Mouse (Mus musculus): ENCODE results near the gene Usp32. TPM values are rescaled to one million over a fixed set of nuclear protein-coding genes. Genes with fewer than 3 reads are reported as not detected.
A peak's percentile ranks its signal among the peaks of the same experiment; 100 is the strongest.

Gene Usp32
- polyA plus RNA-seq, 1 experiment from 2014 or later: 5.0 TPM

DNA sequence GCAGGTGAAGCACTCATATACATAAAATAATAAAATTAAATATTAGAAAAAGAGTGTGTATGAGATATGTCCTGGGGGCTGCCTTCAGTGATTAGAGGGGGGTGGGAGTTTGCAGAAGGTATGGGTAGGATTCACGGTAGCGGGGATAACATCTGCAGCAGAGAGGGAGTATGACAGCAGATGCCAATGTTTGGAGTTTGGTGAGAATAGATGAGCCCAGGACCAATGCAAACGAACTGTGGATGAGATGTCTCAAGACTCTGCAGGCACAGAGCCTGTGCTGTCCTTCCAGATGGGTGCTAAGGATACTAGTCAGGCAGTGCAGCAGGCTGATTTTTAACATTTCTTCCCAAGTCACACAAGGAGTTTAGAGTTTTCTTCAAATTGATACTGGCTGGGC is 163.3 kb downstream of the Usp32 start:
- no peak overlapping the region for H3K4me2 ChIP-seq (ENCODE audit: low read depth, low read length)
- no peak overlapping the region for H3K4me3 ChIP-seq (replicated peaks; ENCODE audit: low read length)
- 75% methylated on average over 3 of the region's 3 CpGs for WGBS
- H3K9ac ChIP-seq (ENCODE audit: low read length): no peak overlapping the region
- H3K9me3 ChIP-seq (replicated peaks; ENCODE audit: control insufficient read depth, low read length): no peaks in the 10 kb centered on the region
- ATAC-seq (ENCODE audit: insufficient read depth, low FRiP score): no peak
- no peak overlapping the region for H3K27ac ChIP-seq (ENCODE audit: low read length)
- no peaks in the 10 kb centered on the region for H3K4me1 ChIP-seq (ENCODE audit: control insufficient read depth, insufficient read depth, low read length)
- H3K27me3 ChIP-seq (ENCODE audit: control insufficient read depth, insufficient read depth, low read length): no peaks in the 10 kb centered on the region
- H3K36me3 ChIP-seq (ENCODE audit: control insufficient read depth, insufficient read depth, low read length): no peaks in the 10 kb centered on the region

DNA sequence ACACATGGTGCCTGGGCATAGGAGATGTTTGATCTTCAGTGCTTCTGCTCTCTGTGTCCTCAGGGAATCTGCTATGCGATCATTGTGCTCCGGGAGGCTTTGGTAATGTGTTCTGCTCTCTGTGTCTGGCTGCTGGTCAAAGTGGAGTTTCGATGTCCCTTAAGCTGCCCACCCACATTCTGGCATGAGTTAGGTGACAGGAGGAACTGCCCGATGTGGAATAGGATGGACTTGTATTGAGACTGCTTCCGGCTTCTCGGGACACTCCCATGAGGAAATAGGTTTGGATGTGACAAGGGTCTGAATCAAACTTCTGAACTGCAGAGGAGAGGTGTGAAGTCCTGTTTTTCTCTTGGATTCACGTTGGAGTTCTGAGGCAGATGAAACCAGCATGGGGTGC is 165.4 kb downstream of the Usp32 start:
- H3K27me3 ChIP-seq (ENCODE audit: control insufficient read depth, insufficient read depth, low read length): no peaks in the 10 kb centered on the region
- H3K9me3 ChIP-seq (replicated peaks; ENCODE audit: control insufficient read depth, low read length): no peaks in the 10 kb centered on the region
- no peak overlapping the region for H3K27ac ChIP-seq (ENCODE audit: low read length)
- ATAC-seq (ENCODE audit: insufficient read depth, low FRiP score): no peak
- H3K4me2 ChIP-seq (ENCODE audit: low read depth, low read length): no peak overlapping the region
- H3K4me1 ChIP-seq (ENCODE audit: control insufficient read depth, insufficient read depth, low read length): no peaks in the 10 kb centered on the region
- H3K9ac ChIP-seq (ENCODE audit: low read length): no peak overlapping the region
- WGBS: 53% methylated on average over 7 of the region's 7 CpGs
- no peaks in the 10 kb centered on the region for H3K36me3 ChIP-seq (ENCODE audit: control insufficient read depth, insufficient read depth, low read length)
- H3K4me3 ChIP-seq (replicated peaks; ENCODE audit: low read length): no peak overlapping the region

DNA sequence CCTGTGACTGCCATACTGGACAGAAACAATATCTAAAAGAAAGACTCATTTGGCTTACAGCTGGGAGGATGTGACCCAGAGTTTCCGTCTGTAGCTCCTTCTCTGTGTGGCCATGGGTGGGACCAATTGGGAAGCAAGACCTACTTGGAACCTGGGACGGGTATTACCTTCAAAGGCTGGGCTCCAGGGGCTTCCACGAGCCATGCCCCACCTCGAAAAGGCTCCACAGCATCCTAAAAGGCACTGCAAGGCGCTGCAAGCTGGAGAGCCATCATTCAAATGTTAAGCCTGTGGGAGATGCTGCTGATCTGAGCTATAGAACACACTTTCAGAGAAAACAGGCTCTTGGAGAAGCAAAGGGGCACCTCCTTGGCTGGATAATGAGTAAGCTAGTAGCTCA is 166.3 kb downstream of the Usp32 start:
- WGBS: 49% methylated on average over 5 of the region's 5 CpGs

DNA sequence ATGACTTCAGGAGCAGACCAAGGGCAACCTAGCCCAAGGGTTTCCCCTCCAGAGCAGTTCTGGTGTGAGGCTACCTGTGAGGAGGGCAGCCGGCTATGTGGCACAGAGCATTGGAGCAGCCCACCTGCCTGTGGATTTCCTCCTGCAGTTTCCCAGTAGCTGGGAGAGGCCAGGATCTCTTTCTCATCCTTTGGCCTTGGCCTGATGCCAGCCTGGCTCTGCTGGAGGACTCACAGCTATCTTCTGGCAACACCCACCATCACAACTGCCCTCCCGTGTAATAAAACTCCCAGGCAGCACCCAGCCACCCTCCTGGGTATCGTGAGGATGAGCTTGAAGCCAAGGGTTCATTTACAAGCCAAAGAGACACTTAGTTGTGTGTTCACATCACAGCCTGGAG is 167.9 kb downstream of the Usp32 start:
- no peak overlapping the region for H3K27ac ChIP-seq (ENCODE audit: low read length)
- no peaks in the 10 kb centered on the region for H3K9me3 ChIP-seq (replicated peaks; ENCODE audit: control insufficient read depth, low read length)
- H3K4me3 ChIP-seq (replicated peaks; ENCODE audit: low read length): no peak overlapping the region
- WGBS: 50% methylated on average over 3 of the region's 3 CpGs
- no peaks in the 10 kb centered on the region for H3K27me3 ChIP-seq (ENCODE audit: control insufficient read depth, insufficient read depth, low read length)
- H3K4me1 ChIP-seq (ENCODE audit: control insufficient read depth, insufficient read depth, low read length): 0 out of 2 replicates have a peak, but pooled peaks cover 5% of the 10 kb centered on the region
- H3K4me2 ChIP-seq (ENCODE audit: low read depth, low read length): no peak overlapping the region
- no peaks in the 10 kb centered on the region for H3K36me3 ChIP-seq (ENCODE audit: control insufficient read depth, insufficient read depth, low read length)
- ATAC-seq (ENCODE audit: insufficient read depth, low FRiP score): no peak
- H3K9ac ChIP-seq (ENCODE audit: low read length): no peak overlapping the region

More for the DNA sequence above, 166.3 kb downstream of the Usp32 start:
- H3K27me3 ChIP-seq (ENCODE audit: control insufficient read depth, insufficient read depth, low read length): no peaks in the 10 kb centered on the region
- no peak overlapping the region for H3K9ac ChIP-seq (ENCODE audit: low read length)
- no peak overlapping the region for H3K4me3 ChIP-seq (replicated peaks; ENCODE audit: low read length)
- H3K9me3 ChIP-seq (replicated peaks; ENCODE audit: control insufficient read depth, low read length): no peaks in the 10 kb centered on the region
- 0 out of 2 replicates have a peak, but pooled peaks cover 3% of the 10 kb centered on the region for H3K4me1 ChIP-seq (ENCODE audit: control insufficient read depth, insufficient read depth, low read length)
- H3K4me2 ChIP-seq (ENCODE audit: low read depth, low read length): no peak overlapping the region
- H3K27ac ChIP-seq (ENCODE audit: low read length): no peak overlapping the region
- no peak for ATAC-seq (ENCODE audit: insufficient read depth, low FRiP score)
- H3K36me3 ChIP-seq (ENCODE audit: control insufficient read depth, insufficient read depth, low read length): no peaks in the 10 kb centered on the region

DNA sequence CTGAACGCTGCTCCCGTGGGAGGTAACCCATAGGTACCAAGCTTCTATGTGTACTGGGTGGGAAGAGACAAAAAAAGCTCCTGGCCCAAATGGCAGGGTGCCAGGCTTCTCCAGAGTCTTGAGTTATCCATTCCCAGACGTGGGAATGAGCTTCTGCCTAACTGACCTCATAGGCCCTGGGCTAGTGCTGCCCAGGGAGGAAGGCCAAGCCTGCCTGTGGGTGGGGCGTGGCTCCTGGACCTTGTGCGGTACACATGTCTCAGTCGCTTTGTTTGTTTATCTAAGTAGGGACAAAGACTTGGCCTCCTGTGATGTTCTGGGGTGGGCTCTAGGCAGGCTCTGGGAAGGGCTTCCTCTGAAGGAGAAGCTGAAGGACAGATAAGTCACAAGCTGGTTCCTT is 171.2 kb downstream of the Usp32 start:
- Histone ChIP-seq H3K9ac (ENCODE audit: low read length) (no peak overlapping the region), H3K4me3 (replicated peaks; ENCODE audit: low read length) (no peak overlapping the region), H3K27me3 (ENCODE audit: control insufficient read depth, insufficient read depth, low read length) (no peaks in the 10 kb centered on the region), H3K4me2 (ENCODE audit: low read depth, low read length) (no peak overlapping the region), H3K4me1 (ENCODE audit: control insufficient read depth, insufficient read depth, low read length) (0 out of 2 replicates have a peak, but pooled peaks cover 5% of the 10 kb centered on the region), H3K36me3 (ENCODE audit: control insufficient read depth, insufficient read depth, low read length) (no peaks in the 10 kb centered on the region), H3K27ac (ENCODE audit: low read length) (no peak overlapping the region), H3K9me3 (replicated peaks; ENCODE audit: control insufficient read depth, low read length) (no peaks in the 10 kb centered on the region)
- ATAC-seq (ENCODE audit: insufficient read depth, low FRiP score): peak; percentile 34; the same call in 1 of the 2 replicates
- WGBS: 43% methylated on average over 6 of the region's 6 CpGs

DNA sequence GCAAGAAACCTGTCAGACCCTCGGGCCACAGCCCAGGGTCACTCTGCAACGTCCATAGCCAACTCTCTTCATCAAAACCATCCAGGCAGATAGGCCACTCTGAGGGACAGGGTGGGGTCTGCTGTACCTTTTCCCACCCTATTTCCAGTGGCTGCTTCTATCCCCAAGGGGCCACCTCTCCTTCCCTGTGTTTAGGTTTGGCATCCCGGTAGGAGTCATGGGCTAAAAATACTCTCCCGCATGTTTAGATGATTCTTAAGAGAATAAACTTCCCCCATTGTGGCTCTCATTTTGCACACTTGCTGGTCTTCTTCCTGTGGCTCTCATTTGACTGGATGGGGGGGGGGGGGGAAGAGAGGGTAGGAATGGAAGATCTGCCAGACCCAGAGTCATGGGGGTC is 171.7 kb downstream of the Usp32 start:
- 67% methylated on average over 4 of the region's 4 CpGs for WGBS
- no peaks in the 10 kb centered on the region for H3K36me3 ChIP-seq (ENCODE audit: control insufficient read depth, insufficient read depth, low read length)

DNA sequence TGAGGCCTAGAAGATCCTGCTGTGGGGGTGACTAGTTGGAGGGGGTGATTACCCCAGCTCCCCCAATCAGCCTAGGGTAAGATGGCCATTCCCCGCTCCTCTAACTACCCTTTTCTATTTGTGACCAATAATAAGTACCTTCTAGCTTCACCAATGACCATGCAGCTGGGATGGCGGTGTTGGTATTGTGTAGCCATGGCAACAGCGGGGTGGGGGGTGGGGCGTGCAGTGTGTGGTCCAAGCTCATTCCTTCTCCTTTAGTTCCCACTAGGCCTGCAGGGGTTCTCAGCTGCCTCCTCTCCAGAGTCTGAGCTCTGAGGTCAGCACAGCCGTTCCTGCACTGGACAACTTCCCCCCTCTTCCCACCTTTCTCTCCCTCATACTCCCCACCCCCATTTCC is 172.8 kb downstream of the Usp32 start:
- H3K9ac ChIP-seq (ENCODE audit: low read length): no peak overlapping the region
- H3K9me3 ChIP-seq (replicated peaks; ENCODE audit: control insufficient read depth, low read length): no peaks in the 10 kb centered on the region
- 0 out of 2 replicates have a peak, but pooled peaks cover 5% of the 10 kb centered on the region for H3K4me1 ChIP-seq (ENCODE audit: control insufficient read depth, insufficient read depth, low read length)
- ATAC-seq (ENCODE audit: insufficient read depth, low FRiP score): 0 out of 2 replicates have a peak, but pooled peaks have one; percentile 8
- 31% methylated on average over 5 of the region's 5 CpGs for WGBS
- H3K4me2 ChIP-seq (ENCODE audit: low read depth, low read length): no peak overlapping the region
- H3K36me3 ChIP-seq (ENCODE audit: control insufficient read depth, insufficient read depth, low read length): no peaks in the 10 kb centered on the region
- H3K4me3 ChIP-seq (replicated peaks; ENCODE audit: low read length): no peak overlapping the region
- no peaks in the 10 kb centered on the region for H3K27me3 ChIP-seq (ENCODE audit: control insufficient read depth, insufficient read depth, low read length)
- no peak overlapping the region for H3K27ac ChIP-seq (ENCODE audit: low read length)

More for the DNA sequence above, 171.7 kb downstream of the Usp32 start:
- H3K4me1 ChIP-seq (ENCODE audit: control insufficient read depth, insufficient read depth, low read length): 0 out of 2 replicates have a peak, but pooled peaks cover 5% of the 10 kb centered on the region
- no peak overlapping the region for H3K27ac ChIP-seq (ENCODE audit: low read length)
- H3K27me3 ChIP-seq (ENCODE audit: control insufficient read depth, insufficient read depth, low read length): no peaks in the 10 kb centered on the region
- no peak overlapping the region for H3K4me3 ChIP-seq (replicated peaks; ENCODE audit: low read length)
- no peak overlapping the region for H3K9ac ChIP-seq (ENCODE audit: low read length)
- ATAC-seq (ENCODE audit: insufficient read depth, low FRiP score): no peak
- H3K9me3 ChIP-seq (replicated peaks; ENCODE audit: control insufficient read depth, low read length): no peaks in the 10 kb centered on the region
- H3K4me2 ChIP-seq (ENCODE audit: low read depth, low read length): no peak overlapping the region

DNA sequence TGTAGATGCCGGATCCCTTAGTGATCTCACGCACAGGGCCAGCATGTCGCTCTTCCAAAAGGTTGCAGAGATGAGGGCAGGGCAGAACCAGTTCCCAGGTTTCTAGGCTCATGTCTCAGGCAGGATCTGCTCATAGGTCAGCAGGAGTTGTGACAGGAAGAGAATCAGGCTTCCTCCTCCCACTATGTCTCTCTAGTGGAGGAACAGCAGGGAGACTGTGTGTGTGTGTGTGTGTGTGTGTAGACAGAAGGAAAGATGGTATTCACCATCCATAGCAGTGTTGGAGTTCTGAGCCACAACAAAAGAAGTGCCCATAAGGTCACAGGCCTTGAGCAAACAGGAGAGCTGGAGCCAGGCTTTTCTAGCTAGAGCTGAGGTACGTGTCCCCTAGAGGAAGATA is 173.3 kb downstream of the Usp32 start:
- ATAC-seq (ENCODE audit: insufficient read depth, low FRiP score): no peak

DNA sequence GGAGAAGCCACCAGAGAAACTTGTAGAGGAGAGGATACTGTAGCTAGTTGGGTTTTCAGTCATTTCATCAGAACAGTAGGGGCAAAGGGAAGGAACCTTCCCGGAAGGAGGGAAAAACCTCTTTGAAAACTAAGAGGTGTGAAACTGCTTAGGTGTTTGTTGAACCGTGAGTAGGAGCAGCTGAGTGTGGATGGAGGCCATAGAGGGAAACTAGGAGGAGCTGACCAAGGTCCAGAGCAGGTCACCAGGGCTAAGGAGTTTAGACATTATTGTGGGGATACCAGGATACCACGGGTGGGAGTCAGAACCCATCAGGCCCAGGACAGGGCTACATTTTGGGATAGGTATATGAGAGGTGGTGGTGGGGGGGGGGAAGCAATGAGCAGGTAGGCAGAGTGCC is 176.4 kb downstream of the Usp32 start:
- H3K4me1 ChIP-seq (ENCODE audit: control insufficient read depth, insufficient read depth, low read length): 0 out of 2 replicates have a peak, but pooled peaks cover 1% of the 10 kb centered on the region
- peaks cover 12% of the 10 kb centered on the region for H3K27me3 ChIP-seq (ENCODE audit: control insufficient read depth, insufficient read depth, low read length)
- H3K27ac ChIP-seq (ENCODE audit: low read length): no peak overlapping the region
- no peak overlapping the region for H3K4me3 ChIP-seq (replicated peaks; ENCODE audit: low read length)
- no peak for ATAC-seq (ENCODE audit: insufficient read depth, low FRiP score)
- H3K9ac ChIP-seq (ENCODE audit: low read length): no peak overlapping the region
- no peaks in the 10 kb centered on the region for H3K9me3 ChIP-seq (replicated peaks; ENCODE audit: control insufficient read depth, low read length)
- no peaks in the 10 kb centered on the region for H3K36me3 ChIP-seq (ENCODE audit: control insufficient read depth, insufficient read depth, low read length)
- WGBS: 83% methylated on average over 3 of the region's 3 CpGs
- no peak overlapping the region for H3K4me2 ChIP-seq (ENCODE audit: low read depth, low read length)

More for the DNA sequence above, 173.3 kb downstream of the Usp32 start:
- Histone ChIP-seq H3K4me1 (ENCODE audit: control insufficient read depth, insufficient read depth, low read length) (0 out of 2 replicates have a peak, but pooled peaks cover 5% of the 10 kb centered on the region), H3K4me2 (ENCODE audit: low read depth, low read length) (no peak overlapping the region), H3K9me3 (replicated peaks; ENCODE audit: control insufficient read depth, low read length) (no peaks in the 10 kb centered on the region), H3K4me3 (replicated peaks; ENCODE audit: low read length) (no peak overlapping the region), H3K36me3 (ENCODE audit: control insufficient read depth, insufficient read depth, low read length) (no peaks in the 10 kb centered on the region), H3K27ac (ENCODE audit: low read length) (no peak overlapping the region), H3K9ac (ENCODE audit: low read length) (no peak overlapping the region), H3K27me3 (ENCODE audit: control insufficient read depth, insufficient read depth, low read length) (no peaks in the 10 kb centered on the region)
- WGBS: 71% methylated on average over 4 of the region's 4 CpGs
